Mouse (Mus musculus) ES-E14 (cell line): Measurements from ENCODE around the gene Borcs6.

ENCODE experiments used
- MAFK ChIP-seq: IDR thresholded peaks from 2 replicates; pipeline ENCODE4 v1.6.1; 2014; ENCODE audit warnings: mild to moderate bottlenecking, low read depth, low read length, inconsistent platforms; ENCODE audit not compliant: insufficient read depth
- ZNF384 ChIP-seq: IDR thresholded peaks from 2 replicates; pipeline ENCODE4 v1.6.1; 2012; ENCODE audit warnings: low read depth, low read length, inconsistent platforms

DNA sequence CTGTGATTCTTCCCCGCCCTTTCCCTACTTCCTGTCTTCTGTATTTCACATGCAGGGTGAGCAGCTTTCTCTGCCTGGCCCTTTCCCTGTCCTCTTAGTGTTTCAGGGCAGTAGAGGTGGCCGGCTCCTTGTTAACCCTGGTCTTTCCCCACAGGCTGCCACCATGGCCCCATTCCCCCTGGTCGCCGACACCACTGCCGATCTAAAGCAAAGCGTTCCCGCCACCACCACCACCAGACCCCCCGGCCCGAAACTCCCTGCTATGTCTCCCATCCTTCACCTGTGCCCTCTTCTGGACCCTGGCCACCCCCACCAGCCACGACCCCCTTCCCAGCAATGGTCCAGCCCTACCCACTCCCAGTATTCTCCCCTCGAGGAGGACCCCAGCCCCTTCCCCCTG lies 46.8 kb downstream of the Borcs6 start:
- TF ChIP-seq ZNF384, result no peak
- no peak for TF ChIP-seq MAFK
